Mouse (Mus musculus) forebrain, embryonic 10.5 days (tissue): ENCODE results near the gene Cops2. TPM values are rescaled to one million over a fixed set of nuclear protein-coding genes. Genes with fewer than 3 reads are reported as not detected.
A peak's percentile ranks its signal among the peaks of the same experiment; 100 is the strongest.

Experiments used
- DNase-seq: peaks from one replicate; pipeline ENCODE4 v3.0.0-alpha.2; 2017; ENCODE audit warnings: low spot score; ENCODE audit errors: extremely low spot score
- H3K27ac ChIP-seq: fragments of 300-500 bp; sonication (generic); 2 replicates; pipeline ENCODE4 v1.5.1; 2016; ENCODE audit warnings: mild to moderate bottlenecking
- H3K27me3 ChIP-seq: fragments of 300-500 bp; sonication (generic); 2 replicates; pipeline ENCODE4 v1.6.1; 2016; ENCODE audit warnings: mild to moderate bottlenecking; ENCODE audit not compliant: poor library complexity, severe bottlenecking
- H3K36me3 ChIP-seq: fragments of 300-500 bp; sonication (generic); replicated peaks from 2 replicates; pipeline ENCODE4 v1.6.1; 2016; ENCODE audit warnings: mild to moderate bottlenecking, moderate library complexity
- H3K4me1 ChIP-seq: fragments of 300-500 bp; sonication (generic); 2 replicates; pipeline ENCODE4 v1.6.1; 2016
- H3K4me3 ChIP-seq: fragments of 300-500 bp; sonication (generic); 2 replicates; pipeline ENCODE4 v1.5.1; 2016; ENCODE audit warnings: mild to moderate bottlenecking, moderate library complexity
- H3K9me3 ChIP-seq: fragments of 300-500 bp; sonication (generic); 2 replicates; pipeline ENCODE4 v1.6.1; 2016; ENCODE audit warnings: mild to moderate bottlenecking, moderate library complexity
- WGBS: fragments of 180-500 bp; shearing (Covaris S2); methylation state at CpG from one replicate; pipeline ENCODE4 v1.1.7; 2016; 5-methylcytosine and 5-hydroxymethylcytosine counted together
- polyA plus RNA-seq: library from polyadenylated mRNA; unstranded; fragments of >200 nt; fragmentation: Nextera tagmentation; extraction: Ambion mirVana; gene quantifications from 2 replicates; pipeline ENCODE4 v1.2.1, GENCODE M21; 2016

The Cops2 gene
- polyA plus RNA-seq, 1 experiment from 2014 or later, result 96.4 TPM

DNA sequence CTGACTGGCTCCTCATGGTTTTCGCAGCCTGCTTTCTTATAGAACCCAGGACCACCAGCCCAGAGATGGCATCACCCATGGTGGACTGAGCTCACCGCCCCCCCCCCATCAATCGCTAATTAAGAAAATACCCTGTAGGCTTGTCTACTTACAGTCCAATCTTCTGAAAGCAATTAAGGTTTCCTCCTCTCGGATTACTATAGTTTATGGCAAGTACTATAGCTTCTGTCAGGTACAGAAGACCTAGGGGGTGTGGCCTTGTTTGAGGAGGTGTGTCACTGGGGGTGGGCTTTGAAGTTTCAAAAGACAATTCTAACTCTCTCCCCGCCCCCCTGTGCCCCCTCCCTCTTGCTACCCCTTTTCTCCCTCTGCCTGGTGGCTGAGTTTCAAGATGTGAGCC, 69.7 kb downstream of the Cops2 start:
- WGBS, result 81% methylated on average over 5 of the region's 5 CpGs
- H3K27me3 ChIP-seq, result no peaks in the 10 kb centered on the region

GRCm38 (mm10) chr2:125788785-125789184, 70.2 kb downstream of the Cops2 start:
- Histone ChIP-seq H3K4me3 (no peak overlapping the region), H3K9me3 (no peaks in the 10 kb centered on the region), H3K4me1 (peaks cover 8% of the 10 kb centered on the region), H3K36me3 (no peaks in the 10 kb centered on the region), H3K27me3 (no peaks in the 10 kb centered on the region), H3K27ac (no peak overlapping the region)
- WGBS, result 89% methylated on average over 3 of the region's 3 CpGs
- DNase-seq, result no peak

More for the DNA sequence above, 69.7 kb downstream of the Cops2 start:
- Histone ChIP-seq H3K4me1 (peaks cover 8% of the 10 kb centered on the region), H3K4me3 (no peak overlapping the region), H3K27ac (no peak overlapping the region), H3K9me3 (no peaks in the 10 kb centered on the region), H3K36me3 (no peaks in the 10 kb centered on the region)
- DNase-seq, result no peak

- no peak for DNase-seq
Observed at GRCm38 (mm10) chr2:125788351-125788750, 70.6 kb downstream of the Cops2 start.

DNA sequence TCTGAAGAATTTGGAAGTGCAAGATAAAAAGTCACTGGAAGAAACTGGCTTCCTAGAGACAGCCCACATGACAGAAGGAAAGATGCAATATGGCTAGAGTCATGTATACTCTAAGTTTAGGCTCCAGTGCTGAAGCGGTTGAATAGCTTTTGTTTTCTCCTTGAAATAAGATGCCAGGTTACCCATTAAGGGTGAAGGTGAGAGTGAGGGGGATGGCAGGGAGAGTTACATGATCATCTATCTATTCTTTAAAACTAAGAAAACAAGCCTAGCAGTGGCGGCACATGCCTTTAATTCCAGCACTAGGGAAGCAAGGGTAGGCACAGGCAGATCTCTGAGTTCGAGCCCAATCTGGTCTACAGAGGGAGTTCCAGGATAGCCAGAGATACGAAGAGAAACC, 73.9 kb downstream of the Cops2 start:
- 71% methylated on average over 4 of the region's 4 CpGs for WGBS
- no peak overlapping the region for H3K27ac ChIP-seq
- no peaks in the 10 kb centered on the region for H3K9me3 ChIP-seq
- H3K4me3 ChIP-seq, result no peak overlapping the region
- no peaks in the 10 kb centered on the region for H3K27me3 ChIP-seq
- H3K36me3 ChIP-seq, result no peaks in the 10 kb centered on the region
- no peak for DNase-seq
- peaks cover 28% of the 10 kb centered on the region for H3K4me1 ChIP-seq

More at GRCm38 (mm10) chr2:125788351-125788750, 70.6 kb downstream of the Cops2 start:
- Histone ChIP-seq H3K36me3 (no peaks in the 10 kb centered on the region), H3K27me3 (no peaks in the 10 kb centered on the region), H3K9me3 (no peaks in the 10 kb centered on the region), H3K4me1 (peaks cover 9% of the 10 kb centered on the region), H3K4me3 (no peak overlapping the region), H3K27ac (no peak overlapping the region)

GRCm38 (mm10) chr2:125784392-125784791, 74.5 kb downstream of the Cops2 start:
- no peak for DNase-seq
- Histone ChIP-seq H3K27ac (no peak overlapping the region), H3K36me3 (no peaks in the 10 kb centered on the region), H3K27me3 (no peaks in the 10 kb centered on the region), H3K4me3 (no peak overlapping the region), H3K4me1 (peaks cover 25% of the 10 kb centered on the region), H3K9me3 (no peaks in the 10 kb centered on the region)
- 78% methylated on average over 4 of the region's 4 CpGs for WGBS

DNA sequence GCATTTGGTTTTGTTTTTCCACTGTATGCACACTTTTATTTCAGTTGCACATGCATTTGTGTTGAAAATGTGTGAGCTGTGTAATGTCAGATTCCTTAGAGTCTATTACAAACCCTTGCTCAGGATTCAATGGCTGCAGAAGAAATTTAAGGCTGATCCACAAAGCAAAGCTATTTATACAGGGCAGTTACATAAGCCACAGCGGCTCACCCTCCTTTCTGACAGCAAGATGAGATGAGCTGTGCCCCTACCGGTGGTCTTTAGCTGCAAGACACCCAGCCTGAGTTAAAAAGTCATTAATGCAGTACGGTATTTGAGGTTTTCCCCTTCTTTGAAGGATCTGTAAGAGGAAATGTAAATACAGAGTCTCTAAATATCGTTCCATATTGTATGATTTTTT, 75.1 kb downstream of the Cops2 start:
- DNase-seq, result no peak
- no peak overlapping the region for H3K27ac ChIP-seq
- 71% methylated on average over 4 of the region's 4 CpGs for WGBS
- H3K36me3 ChIP-seq, result no peaks in the 10 kb centered on the region
- H3K27me3 ChIP-seq, result no peaks in the 10 kb centered on the region
- no peak overlapping the region for H3K4me3 ChIP-seq
- H3K4me1 ChIP-seq, result peaks cover 24% of the 10 kb centered on the region
- no peaks in the 10 kb centered on the region for H3K9me3 ChIP-seq

- H3K4me3 ChIP-seq, result peak within 1 kb of the TSS; percentile 74
- H3K27ac ChIP-seq, result peak within 1 kb of the TSS; percentile 90
- no peaks in the 10 kb centered on the region for H3K9me3 ChIP-seq
- H3K27me3 ChIP-seq, result no peaks in the 10 kb centered on the region
- DNase-seq, result peak; percentile 86
- WGBS, result 0% methylated on average over 28 of the region's 28 CpGs
- H3K36me3 ChIP-seq, result no peaks in the 10 kb centered on the region
- peaks cover 24% of the 10 kb centered on the region for H3K4me1 ChIP-seq
Observed at GRCm38 (mm10) chr2:125782719-125783109, 76.2 kb downstream of the Cops2 start, which contains the start of gene Secisbp2l. Gene Secisbp2l, minus strand, starts transcription at chr2:125782870.

DNA sequence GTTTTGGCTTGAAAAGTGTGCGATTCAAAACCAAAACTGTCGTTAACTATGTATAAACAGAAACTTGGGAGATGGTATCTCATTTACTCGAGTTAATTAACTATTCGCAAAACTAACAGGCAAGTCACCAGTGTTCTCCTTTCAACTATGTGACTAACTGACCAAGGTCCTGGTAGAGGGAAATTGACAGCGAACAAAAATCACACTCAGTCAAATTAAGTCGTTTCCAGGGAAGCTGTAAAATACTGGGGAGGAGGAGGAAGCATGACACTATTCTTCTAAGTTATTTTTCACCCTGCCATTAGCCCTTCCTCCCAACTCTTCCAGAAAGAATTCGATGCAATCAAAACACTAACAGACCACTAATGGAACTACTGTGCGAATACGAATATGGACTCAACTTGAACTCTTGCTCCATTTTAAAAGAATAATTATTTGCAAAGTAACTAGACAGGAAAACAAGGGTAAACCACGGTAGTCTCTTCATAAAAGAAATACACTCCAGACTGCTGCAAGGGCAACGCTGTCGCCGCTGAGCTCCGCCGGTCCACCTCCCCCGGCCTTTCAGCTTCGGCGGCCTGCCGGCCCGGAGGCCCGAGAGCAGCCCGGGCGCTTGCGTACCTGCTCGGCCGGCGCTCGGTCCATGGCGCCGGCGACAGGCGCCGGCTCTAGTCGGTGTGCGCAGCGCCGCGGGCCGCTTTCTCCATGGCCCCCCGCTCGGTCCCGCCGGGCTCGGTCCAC, 76.8 kb downstream of the Cops2 start:
- Histone ChIP-seq H3K36me3 (no peaks in the 10 kb centered on the region), H3K4me3 (peak overlapping the region; percentile 74), H3K27me3 (no peaks in the 10 kb centered on the region), H3K4me1 (peaks cover 24% of the 10 kb centered on the region), H3K9me3 (no peaks in the 10 kb centered on the region), H3K27ac (peak overlapping the region; percentile 90)
- 4% methylated on average over 44 of the region's 44 CpGs for WGBS
- DNase-seq, result no peak

- Histone ChIP-seq H3K27ac (no peak overlapping the region), H3K27me3 (no peaks in the 10 kb centered on the region), H3K4me3 (peak overlapping the region; percentile 74; the same call in 1 of the 2 replicates), H3K4me1 (peaks cover 24% of the 10 kb centered on the region), H3K36me3 (no peaks in the 10 kb centered on the region), H3K9me3 (no peaks in the 10 kb centered on the region)
- DNase-seq, result no peak
- 87% methylated on average over 2 of the region's 2 CpGs for WGBS
Observed at GRCm38 (mm10) chr2:125781006-125781405, 77.9 kb downstream of the Cops2 start.

Other genes starting within 250 kb of the Cops2 start
- 12.4 and 12.5 TPM in 2 replicates for gene Cep152, start 234.0 kb downstream of the Cops2 start, polyA plus RNA-seq
- gene Eid1, start 186.0 kb downstream of the Cops2 start, polyA plus RNA-seq, result 123 and 126 TPM in 2 replicates
- gene Shc4, start 135.0 kb downstream of the Cops2 start, polyA plus RNA-seq, result 1.4 TPM in 2 replicates
- 15.2 TPM in 2 replicates for gene Secisbp2l, start 76.3 kb downstream of the Cops2 start, polyA plus RNA-seq
- 29.1 and 31.2 TPM in 2 replicates for gene Galk2, start within 50 bp of the Cops2 start, polyA plus RNA-seq
- gene Fgf7, start 175.5 kb upstream of the Cops2 start, polyA plus RNA-seq, result 0.06 TPM in 1 of 2 replicates, not detected in the other